Mouse (Mus musculus) ES-Bruce4 (cell line): ENCODE results near the gene Nfam1.

Experiments used
- CTCF ChIP-seq: IDR thresholded peaks from one replicate; pipeline ENCODE4 v1.8.1; 2011; ENCODE audit warnings: low read depth, low read length
- EP300 ChIP-seq: IDR thresholded peaks from 2 replicates; pipeline ENCODE4 v1.6.1; 2011; ENCODE audit warnings: low read depth, low read length; ENCODE audit not compliant: insufficient read depth
- POLR2A ChIP-seq: IDR thresholded peaks from one replicate; pipeline ENCODE4 v1.8.1; 2011; ENCODE audit warnings: low read length; ENCODE audit not compliant: insufficient read depth

DNA sequence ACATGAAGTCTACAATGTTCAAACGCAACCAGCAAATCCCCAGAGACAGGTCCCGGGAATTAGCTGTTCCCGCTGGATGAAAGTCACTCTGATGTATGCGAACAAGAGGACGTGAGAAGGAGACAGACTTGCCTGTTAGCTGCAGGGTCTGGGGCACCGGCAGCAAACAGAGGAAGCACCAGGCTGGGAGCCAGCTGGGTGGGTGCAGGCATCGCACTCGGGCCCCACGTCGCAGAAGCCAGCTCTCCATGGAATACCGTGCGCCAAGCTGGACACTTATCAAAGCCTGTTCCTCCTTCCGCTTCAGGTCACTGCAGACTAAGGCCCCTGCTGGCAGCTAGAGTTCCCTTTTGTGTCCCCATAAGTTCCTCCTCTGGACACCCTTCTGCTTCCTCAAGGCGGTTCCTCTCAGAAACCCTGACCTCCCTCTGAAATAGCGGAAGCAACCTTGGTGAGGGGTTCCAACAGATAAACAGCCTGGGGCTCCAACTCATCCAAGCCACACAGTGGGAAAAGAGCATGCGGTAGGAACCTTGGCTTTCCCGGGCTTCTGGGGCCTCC, at the start of gene Nfam1:
- TF ChIP-seq POLR2A (no peak), CTCF (no peak), EP300 (no peak)
